Mouse (Mus musculus) C2C12 (cell line): ENCODE results near the gene Eif2s2. TPM values are rescaled to one million over a fixed set of nuclear protein-coding genes. Genes with fewer than 3 reads are reported as not detected.

Source experiments
- H3K27me3 ChIP-seq: one replicate; pipeline ENCODE4 v1.6.1; 2011; ENCODE audit not compliant: control insufficient read depth, insufficient read depth, insufficient read length
- H3K36me3 ChIP-seq: one replicate; pipeline ENCODE4 v1.6.1; 2011; ENCODE audit not compliant: control insufficient read depth, insufficient read depth
- H3K4me3 ChIP-seq: one replicate; pipeline ENCODE4 v1.5.1; 2011; ENCODE audit warnings: mild to moderate bottlenecking, control low read depth; ENCODE audit not compliant: poor library complexity, insufficient read depth, severe bottlenecking
- H3K79me2 ChIP-seq: one replicate; pipeline ENCODE4 v1.6.1; 2011; ENCODE audit not compliant: control insufficient read depth, insufficient read depth
- H3K79me3 ChIP-seq: one replicate; pipeline ENCODE4 v1.6.1; 2011; ENCODE audit warnings: low read depth, control low read depth
- H3ac ChIP-seq: one replicate; pipeline ENCODE3; 2011; ENCODE audit warnings: low read depth; ENCODE audit not compliant: control insufficient read depth, insufficient read length
- CEBPB ChIP-seq: IDR thresholded peaks from one replicate; pipeline ENCODE4 v1.6.1; 2011; ENCODE audit warnings: low read depth, mild to moderate bottlenecking, control low read depth, moderate library complexity
- CTCF ChIP-seq: IDR thresholded peaks from one replicate; pipeline ENCODE4 v1.5.1; 2011; ENCODE audit not compliant: control insufficient read depth, insufficient read depth, insufficient read length
- FOSL1 ChIP-seq: IDR thresholded peaks from one replicate; pipeline ENCODE4 v1.8.0; 2011; ENCODE audit warnings: mild to moderate bottlenecking, low read length; ENCODE audit not compliant: poor library complexity, insufficient read depth, severe bottlenecking
- MAX ChIP-seq: IDR thresholded peaks from one replicate; pipeline ENCODE4 v1.6.1; 2011; ENCODE audit warnings: mild to moderate bottlenecking, control low read depth
- MYOD1 ChIP-seq: IDR thresholded peaks from one replicate; pipeline ENCODE4 v1.6.1; 2011; ENCODE audit warnings: low read depth; ENCODE audit not compliant: control insufficient read depth, insufficient read length
- MYOG ChIP-seq: IDR thresholded peaks from one replicate; pipeline ENCODE4 v1.6.1; 2011; ENCODE audit not compliant: control insufficient read depth, insufficient read length; ENCODE audit errors: extremely low read depth
- USF1 ChIP-seq: IDR thresholded peaks from one replicate; pipeline ENCODE4 v1.6.1; 2011; ENCODE audit warnings: low read depth, mild to moderate bottlenecking, control low read depth, moderate library complexity
- polyA plus RNA-seq: library from polyadenylated mRNA; unstranded; fragments of >200 nt; fragmentation: generic; extraction: Trizol; gene quantifications from one replicate; pipeline ENCODE4 v1.2.1, GENCODE M21; 2012; ENCODE audit warnings: missing spikeins

The Eif2s2 gene
- polyA plus RNA-seq, 1 experiment = 91.2 TPM

DNA sequence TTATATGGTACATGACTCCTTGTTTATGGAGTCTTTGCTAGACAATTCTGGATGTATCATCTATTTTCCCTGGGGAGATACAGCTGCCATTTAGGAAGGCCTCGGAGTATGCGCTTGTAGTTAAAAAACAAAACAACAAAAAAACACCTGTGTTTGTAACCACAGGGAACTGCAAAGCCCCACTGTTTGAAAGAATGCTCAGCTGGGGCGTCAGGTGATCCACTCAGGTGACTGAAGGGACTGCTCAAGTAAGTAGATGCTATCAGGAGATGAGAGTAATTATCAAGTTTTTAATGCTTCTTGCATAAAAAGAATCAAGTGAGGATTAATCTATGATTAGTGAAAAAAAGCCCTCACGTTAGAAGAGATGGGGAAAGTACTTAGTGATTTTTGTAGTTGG, 813 bp upstream of the Eif2s2 start:
- H3K4me3 ChIP-seq = no peak overlapping the region
- TF ChIP-seq CEBPB (no peak), FOSL1 (no peak), MAX (no peak), MYOG (no peak), USF1 (no peak), CTCF (no peak), MYOD1 (no peak)
- H3ac ChIP-seq = no peak overlapping the region
- no peaks in the 10 kb centered on the region for H3K27me3 ChIP-seq
- peaks cover 42% of the 10 kb centered on the region for H3K79me2 ChIP-seq
- peaks cover 40% of the 10 kb centered on the region for H3K79me3 ChIP-seq
- H3K36me3 ChIP-seq = peaks cover 21% of the 10 kb centered on the region

GRCm38 (mm10) chr2:154893045-154893385, 280 bp upstream of the Eif2s2 start:
- TF ChIP-seq MAX = no peak
- no peak for TF ChIP-seq CTCF
- TF ChIP-seq MYOD1 = no peak
- no peak for TF ChIP-seq USF1
- TF ChIP-seq CEBPB = no peak
- no peak for TF ChIP-seq MYOG
- no peak for TF ChIP-seq FOSL1
- H3ac ChIP-seq = peak overlapping the region; percentile 46
- H3K4me3 ChIP-seq = no peak overlapping the region
- peaks cover 26% of the 10 kb centered on the region for H3K36me3 ChIP-seq
- H3K79me2 ChIP-seq = peaks cover 47% of the 10 kb centered on the region
- peaks cover 45% of the 10 kb centered on the region for H3K79me3 ChIP-seq
- no peaks in the 10 kb centered on the region for H3K27me3 ChIP-seq

DNA sequence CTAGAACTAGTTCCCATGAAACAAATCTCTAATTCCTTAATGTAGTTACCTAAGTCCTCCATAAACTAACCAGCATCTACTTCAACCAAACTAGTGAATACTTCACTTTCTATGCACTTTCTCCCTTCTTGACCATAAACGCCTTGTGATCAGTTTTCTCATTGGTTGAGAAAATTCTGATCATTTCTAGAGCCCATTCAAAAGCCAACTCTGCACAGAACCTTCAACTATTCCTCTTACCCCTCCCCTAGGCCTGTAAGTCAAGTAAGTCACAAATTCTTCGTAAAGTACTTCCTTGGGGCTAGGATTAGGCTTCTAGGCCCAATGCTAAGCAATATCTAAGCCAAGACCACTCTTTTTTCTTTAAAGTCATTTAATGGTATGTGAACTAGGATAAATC, 1.1 kb downstream of the Eif2s2 start:
- peaks cover 60% of the 10 kb centered on the region for H3K79me3 ChIP-seq
- no peaks in the 10 kb centered on the region for H3K27me3 ChIP-seq
- peaks cover 40% of the 10 kb centered on the region for H3K36me3 ChIP-seq
- H3K4me3 ChIP-seq = peak overlapping the region; percentile 99
- TF ChIP-seq CEBPB (no peak), MAX (no peak), MYOD1 (no peak), FOSL1 (no peak), CTCF (no peak), MYOG (no peak)
- H3K79me2 ChIP-seq = peaks cover 62% of the 10 kb centered on the region
- peak overlapping the region; percentile 10 for H3ac ChIP-seq

- H3K79me2 ChIP-seq = peaks cover 64% of the 10 kb centered on the region
- peaks cover 96% of the 10 kb centered on the region for H3K36me3 ChIP-seq
- peaks cover 30% of the 10 kb centered on the region for H3K79me3 ChIP-seq
- no peak for TF ChIP-seq USF1
- TF ChIP-seq CEBPB = no peak
- no peak for TF ChIP-seq CTCF
- no peak for TF ChIP-seq MAX
- no peak for TF ChIP-seq MYOD1
- TF ChIP-seq MYOG = no peak
- TF ChIP-seq FOSL1 = no peak
- no peak overlapping the region for H3ac ChIP-seq
- H3K4me3 ChIP-seq = no peak overlapping the region
- H3K27me3 ChIP-seq = no peaks in the 10 kb centered on the region
Observed at GRCm38 (mm10) chr2:154876621-154877020, 16.1 kb downstream of the Eif2s2 start.

DNA sequence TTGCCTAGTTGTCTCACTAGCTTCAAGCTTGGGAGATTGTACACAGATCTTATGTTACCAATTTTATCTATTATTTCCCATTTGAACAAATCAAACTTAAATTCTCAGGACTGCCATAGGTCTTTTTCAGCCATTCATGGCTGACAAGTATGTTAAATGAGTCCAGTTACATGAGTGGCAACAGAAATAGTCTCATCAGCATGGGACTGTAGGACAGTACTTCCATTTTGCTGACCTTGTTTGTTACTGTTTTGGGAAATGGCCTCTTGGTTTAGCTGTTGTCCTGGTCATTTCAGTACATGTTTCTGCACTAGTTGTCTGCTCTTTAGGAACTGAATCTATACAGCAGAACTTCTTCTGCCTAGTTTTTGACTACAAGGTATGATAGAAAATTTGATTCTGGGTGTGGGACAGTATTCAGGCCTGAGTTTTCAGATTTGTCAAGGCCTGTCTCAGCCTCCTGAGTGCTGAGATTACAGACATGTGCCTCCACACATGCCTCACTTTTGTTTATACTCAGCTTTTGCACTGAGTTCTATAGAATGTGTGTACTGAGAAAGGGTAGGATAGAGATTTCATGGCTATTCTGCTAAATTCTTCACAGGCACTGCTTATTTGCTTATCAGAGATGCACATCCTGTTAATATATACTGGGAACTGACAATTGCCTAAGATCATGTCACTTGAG, 22.6 kb downstream of the Eif2s2 start:
- Histone ChIP-seq H3K79me3 (peaks cover 5% of the 10 kb centered on the region), H3K36me3 (peaks cover 88% of the 10 kb centered on the region), H3K4me3 (no peak overlapping the region), H3K79me2 (no peaks in the 10 kb centered on the region), H3K27me3 (no peaks in the 10 kb centered on the region), H3ac (no peak overlapping the region)
- TF ChIP-seq CTCF (no peak), FOSL1 (no peak), MYOD1 (no peak), MAX (no peak), CEBPB (no peak), USF1 (no peak), MYOG (no peak)
